Mouse (Mus musculus) embryo, embryonic 11 days (tissue): ENCODE measurements around the gene Ube2v1.
A peak's percentile ranks its signal among the peaks of the same experiment; 100 is the strongest.
"Not testable (repeated sequence)": the region's sequence is repeated elsewhere in the genome, so short reads cannot be mapped to it uniquely, and the experiment has no call there.

Source experiments
- DNase-seq: peaks from one replicate; pipeline ENCODE4 v3.0.0-alpha.2; 2015

Ube2v1 gene

GRCm38 (mm10) chr2:167654911-167655600 is 23.2 kb upstream of the Ube2v1 start:
- DNase-seq, result no peak

- DNase-seq, result no peak
These were observed 20.8 kb upstream of the Ube2v1 start for GRCm38 (mm10) chr2:167652694-167653093.

GRCm38 (mm10) chr2:167651622-167652021 is 19.7 kb upstream of the Ube2v1 start:
- DNase-seq, result no peak

GRCm38 (mm10) chr2:167649290-167650032 is 17.6 kb upstream of the Ube2v1 start:
- DNase-seq, result no peak

GRCm38 (mm10) chr2:167646411-167646810 is 14.5 kb upstream of the Ube2v1 start:
- peak; percentile 21 for DNase-seq

GRCm38 (mm10) chr2:167643356-167644052 is 11.6 kb upstream of the Ube2v1 start:
- DNase-seq, result not testable (repeated sequence)

- DNase-seq, result no peak
These were observed 10.3 kb upstream of the Ube2v1 start for GRCm38 (mm10) chr2:167642164-167642563.

GRCm38 (mm10) chr2:167641337-167641736 is 9.4 kb upstream of the Ube2v1 start:
- peak; percentile 50 for DNase-seq

- DNase-seq, result peak; percentile 43
These were observed 8.4 kb upstream of the Ube2v1 start for GRCm38 (mm10) chr2:167640279-167640678.

GRCm38 (mm10) chr2:167634865-167635512 is 3.1 kb upstream of the Ube2v1 start:
- DNase-seq, result no peak

- DNase-seq, result peak; percentile 99
These were observed 2.5 kb upstream of the Ube2v1 start for GRCm38 (mm10) chr2:167634338-167634770.

GRCm38 (mm10) chr2:167633537-167633872 is 1.6 kb upstream of the Ube2v1 start:
- DNase-seq, result no peak

- no peak for DNase-seq
These were observed 1.0 kb upstream of the Ube2v1 start for GRCm38 (mm10) chr2:167632731-167633536.

GRCm38 (mm10) chr2:167631181-167631590 is 709 bp downstream of the Ube2v1 start:
- no peak for DNase-seq

- DNase-seq, result no peak
These were observed 1.5 kb downstream of the Ube2v1 start for GRCm38 (mm10) chr2:167630421-167630820.

- no peak for DNase-seq
These were observed 2.2 kb downstream of the Ube2v1 start for GRCm38 (mm10) chr2:167629665-167630209.

GRCm38 (mm10) chr2:167628872-167629271 is 3.0 kb downstream of the Ube2v1 start:
- no peak for DNase-seq

- DNase-seq, result no peak
These were observed 4.9 kb downstream of the Ube2v1 start for GRCm38 (mm10) chr2:167627019-167627418.

- DNase-seq, result no peak
These were observed 6.2 kb downstream of the Ube2v1 start for GRCm38 (mm10) chr2:167625670-167626069.

GRCm38 (mm10) chr2:167624368-167625075 is 7.4 kb downstream of the Ube2v1 start:
- no peak for DNase-seq

- DNase-seq, result no peak
These were observed 8.9 kb downstream of the Ube2v1 start for GRCm38 (mm10) chr2:167622965-167623364.
